Mouse (Mus musculus) embryonic stem cell, embryonic (primary cell): Measurements from ENCODE around the gene Adamts18.

Experiments used
- CTCF ChIA-PET, 4 experiments: fragments of 300-600 bp in 2 of 4; fragments of 350-600 bp in 2 of 4; sonication (Branson Sonifier 250); formaldehyde crosslinking; loops; one replicate each; lab custom pipeline; 2022; ENCODE audit warnings: inconsistent platforms in 2 of 4; lab: Charles Lee
- POLR2A ChIA-PET, 4 experiments: fragments of 300-600 bp in 2 of 4; fragments of 350-600 bp in 2 of 4; sonication (Branson Sonifier 250); formaldehyde crosslinking; loops; one replicate each; lab custom pipeline; 2022; ENCODE audit warnings: antibody characterized with exemption in 4 of 4, inconsistent platforms in 1 of 4; lab: Charles Lee

Adamts18 gene

DNA sequence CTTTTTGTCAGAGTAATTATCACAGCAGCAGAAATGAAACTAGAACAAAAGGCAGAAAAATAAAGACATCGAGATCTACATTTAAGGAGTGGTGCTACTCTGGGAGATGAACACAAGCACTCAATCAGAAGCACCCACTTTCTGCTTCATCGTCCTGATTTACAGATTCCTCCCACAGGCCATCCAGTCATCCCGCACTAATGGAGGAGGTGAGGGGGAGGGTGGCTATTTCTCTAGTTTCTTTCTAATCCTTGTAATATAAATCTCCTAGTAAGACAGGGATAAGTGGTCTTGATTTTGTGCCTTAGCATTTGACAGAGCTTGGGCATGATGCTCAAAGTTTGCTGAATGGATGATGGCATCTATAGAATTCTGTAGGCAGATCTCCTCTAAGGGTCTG, 57.5 kb downstream of the Adamts18 start:
- ChIA-PET POLR2A (no interaction called here), CTCF (no interaction called here)

DNA sequence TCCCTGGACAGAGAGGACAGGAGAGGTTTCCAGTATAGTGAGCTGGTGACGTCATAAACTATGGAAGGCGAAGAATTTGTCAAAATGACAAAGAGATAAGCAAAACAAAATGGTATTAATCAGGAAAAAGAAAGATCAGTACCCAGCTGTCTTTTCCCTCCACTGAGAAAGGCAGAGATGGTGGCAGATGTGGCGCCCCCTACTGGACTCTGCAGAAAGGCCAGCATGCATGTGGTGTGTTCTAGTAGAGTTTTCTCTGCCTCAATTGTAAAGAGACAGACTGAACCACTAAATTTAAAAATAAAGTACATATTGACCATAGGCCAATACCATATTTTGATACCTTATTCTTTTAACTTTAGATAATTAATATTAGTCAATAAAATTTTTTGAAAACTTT, 64.8 kb downstream of the Adamts18 start:
- CTCF ChIA-PET, result interaction anchor here in 1 of 4 experiments (0.7 to 1.2 kb wide), 3 partner anchors 15 to 119 kb away, joined by 3 read pairs; no protein-coding TSS in a partner anchor
- POLR2A ChIA-PET, result no interaction called here

DNA sequence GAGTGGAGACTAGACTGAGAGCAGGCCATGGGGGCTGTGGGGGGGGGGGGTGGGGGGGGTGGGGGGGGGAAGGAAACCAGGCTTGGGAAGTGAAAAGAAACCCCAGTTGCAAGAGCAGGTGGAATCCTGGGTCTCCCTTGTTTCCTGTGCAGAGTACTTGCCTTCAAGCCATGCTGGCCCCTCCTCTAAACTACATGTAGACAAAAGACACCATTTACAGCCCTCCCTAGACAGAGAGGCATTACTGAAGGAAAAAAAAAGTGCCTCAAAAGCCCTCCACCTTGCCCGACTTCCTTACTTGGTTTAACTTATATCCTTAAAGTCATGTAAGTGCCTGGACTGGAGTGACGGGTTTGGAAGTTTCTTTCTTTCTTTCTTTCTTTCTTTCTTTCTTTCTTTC, 67.0 kb downstream of the Adamts18 start:
- ChIA-PET CTCF (no interaction called here), POLR2A (no interaction called here)

DNA sequence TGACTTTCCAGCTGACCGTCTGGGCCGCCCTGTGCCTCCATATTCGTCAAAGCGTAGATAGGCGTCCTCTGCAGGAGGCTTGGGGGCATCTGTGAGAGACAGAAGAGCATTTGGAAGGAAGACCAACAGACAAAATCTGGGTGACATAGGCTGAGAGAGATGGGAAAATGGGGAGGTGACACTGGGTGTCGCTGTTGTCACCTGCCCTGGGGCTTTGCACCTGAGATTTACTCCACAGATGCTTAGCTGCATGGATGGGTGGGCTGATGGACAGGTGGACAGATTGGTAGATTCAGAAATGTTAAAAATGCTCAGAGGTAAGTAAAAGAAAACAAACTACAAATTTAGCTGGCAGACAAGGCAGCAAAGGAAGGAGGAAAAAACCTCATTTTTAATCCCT, 73.2 kb downstream of the Adamts18 start:
- ChIA-PET POLR2A (no interaction called here), CTCF (interaction anchor here in 1 of 4 experiments (0.5 kb wide), 1 partner anchor 206 kb away, joined by 4 read pairs; no protein-coding TSS in a partner anchor)

DNA sequence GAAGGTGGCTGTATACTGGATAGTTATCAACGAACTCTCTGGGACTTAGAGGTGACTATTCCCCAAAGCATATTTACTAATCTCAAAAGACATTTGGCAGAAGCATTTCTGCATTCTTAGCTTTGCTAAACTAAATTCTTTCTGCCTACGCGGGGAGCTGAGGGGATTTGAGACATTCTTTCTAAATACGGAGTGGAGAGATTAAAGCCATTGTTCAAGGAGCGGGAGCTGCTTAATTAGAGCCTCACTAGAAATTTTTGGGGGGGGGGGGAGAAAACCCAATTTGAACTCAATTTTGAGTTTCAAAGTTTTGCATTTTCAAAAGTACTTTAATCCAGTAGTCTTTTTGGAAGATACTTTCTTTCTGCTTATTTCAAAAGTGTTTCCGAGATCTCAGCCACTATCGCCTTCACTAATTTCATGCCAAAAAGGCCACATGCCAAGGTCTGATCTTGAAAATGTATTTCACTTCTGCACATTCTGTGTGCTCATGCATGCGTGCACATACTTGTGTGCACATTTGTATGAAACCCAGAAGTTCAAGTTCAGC, 79.6 kb downstream of the Adamts18 start:
- POLR2A ChIA-PET, result interaction anchor here in 1 of 4 experiments (0.6 kb wide), 1 partner anchor 576 kb away, joined by 3 read pairs; no protein-coding TSS in a partner anchor
- CTCF ChIA-PET, result no interaction called here

DNA sequence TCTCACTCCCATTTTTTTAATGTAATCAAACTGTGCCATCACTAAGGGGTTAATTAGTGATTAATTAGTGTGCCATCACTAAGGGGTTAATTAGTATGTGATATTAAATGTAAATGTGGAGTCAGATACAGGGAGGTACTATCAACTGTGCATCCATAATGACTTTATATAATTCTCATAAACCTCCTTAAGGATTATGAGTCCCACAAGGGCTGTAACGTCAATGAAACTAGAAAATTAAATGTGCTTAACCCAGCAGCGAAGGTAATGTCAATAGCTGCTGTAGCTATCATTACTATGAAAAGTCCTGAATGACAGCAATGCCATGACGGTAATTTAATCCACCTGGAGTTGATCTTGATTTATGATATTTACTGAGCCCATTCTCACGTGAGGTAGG, 83.4 kb downstream of the Adamts18 start:
- POLR2A ChIA-PET, result interaction anchor here in 1 of 4 experiments (0.7 kb wide), 1 partner anchor 97 kb away, joined by 3 read pairs; no protein-coding TSS in a partner anchor
- CTCF ChIA-PET, result interaction anchor here in 1 of 4 experiments (1.0 kb wide), 1 partner anchor 12 kb away, joined by 12 read pairs; no protein-coding TSS in a partner anchor

DNA sequence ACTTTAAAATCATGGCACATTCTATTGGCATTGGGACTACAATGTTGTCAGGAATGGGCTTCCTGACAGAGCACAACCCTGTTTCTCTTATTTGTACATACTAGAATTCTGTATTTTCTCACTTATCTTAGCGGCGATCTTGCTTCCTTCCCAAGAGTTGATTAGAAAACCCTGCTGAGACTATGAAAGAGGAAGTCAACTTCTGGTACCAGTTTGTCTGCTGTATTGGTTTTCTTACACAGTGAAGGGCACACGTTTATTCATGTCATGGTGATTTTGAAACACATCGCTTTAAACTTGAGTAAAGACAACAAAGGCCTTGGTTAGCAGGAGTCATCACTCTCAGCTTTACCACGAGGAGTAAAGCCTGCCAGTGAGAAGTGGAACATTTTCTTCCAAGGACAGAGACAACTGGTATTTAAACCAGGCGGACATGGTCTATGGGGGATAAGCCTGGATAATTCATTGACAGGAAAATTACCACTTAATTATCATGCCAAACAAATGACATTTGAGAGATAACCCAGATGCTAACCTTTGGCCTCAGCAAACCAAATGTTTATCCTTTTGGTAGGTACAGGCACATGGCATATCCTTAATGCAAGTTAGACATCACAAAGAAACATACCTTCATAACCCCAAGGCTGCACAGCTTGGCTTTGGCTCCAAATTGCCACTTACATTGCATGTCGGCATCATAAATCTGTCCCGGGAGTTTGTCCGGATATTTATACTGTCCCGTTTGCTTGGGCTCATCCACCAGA, 84.8 kb downstream of the Adamts18 start:
- CTCF ChIA-PET, result interaction anchor here in 1 of 4 experiments (0.6 kb wide), 1 partner anchor 596 kb away, joined by 5 read pairs; no protein-coding TSS in a partner anchor
- POLR2A ChIA-PET, result no interaction called here

DNA sequence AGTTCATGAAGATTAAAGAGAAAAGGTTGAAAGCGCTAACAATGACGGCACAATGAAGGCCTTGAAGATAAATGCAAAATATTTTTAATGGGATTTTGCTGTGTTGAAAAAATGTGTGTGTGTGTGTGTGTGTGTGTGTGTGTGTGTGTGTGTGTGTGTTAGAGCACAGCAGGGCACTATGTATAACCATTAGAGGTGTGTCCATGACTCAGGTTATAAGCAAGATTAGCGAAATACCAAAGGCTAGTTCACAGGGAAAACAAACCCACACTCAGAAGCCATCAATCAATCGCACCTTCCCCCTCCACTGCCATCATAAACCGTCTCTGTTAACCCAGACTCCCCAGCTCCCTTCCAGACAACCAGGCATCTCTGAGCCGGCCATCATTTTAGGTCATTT, 86.4 kb downstream of the Adamts18 start:
- POLR2A ChIA-PET, result no interaction called here
- CTCF ChIA-PET, result interaction anchor here in 1 of 4 experiments (0.6 kb wide), 1 partner anchor 12 kb away, joined by 12 read pairs; no protein-coding TSS in a partner anchor

DNA sequence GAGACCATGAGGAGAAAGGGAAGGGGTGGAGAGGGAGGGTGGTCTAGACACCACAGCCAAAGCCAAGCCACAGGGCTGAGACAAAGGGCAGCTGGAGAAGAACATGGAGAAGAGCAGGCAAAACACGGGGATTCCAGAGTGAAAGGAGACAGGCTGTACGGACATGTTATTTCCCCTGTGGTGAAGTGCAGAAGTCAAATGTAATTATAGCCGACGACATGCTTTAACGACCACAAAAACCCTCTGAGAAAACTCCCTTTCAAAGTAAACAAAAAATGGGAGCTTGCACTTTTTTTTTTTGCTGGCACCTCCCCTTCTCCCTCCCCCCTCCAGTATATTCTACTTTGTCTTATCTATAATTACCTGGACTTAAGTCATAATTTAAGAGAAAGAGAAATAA, 92.7 kb downstream of the Adamts18 start:
- ChIA-PET POLR2A (no interaction called here), CTCF (no interaction called here)

DNA sequence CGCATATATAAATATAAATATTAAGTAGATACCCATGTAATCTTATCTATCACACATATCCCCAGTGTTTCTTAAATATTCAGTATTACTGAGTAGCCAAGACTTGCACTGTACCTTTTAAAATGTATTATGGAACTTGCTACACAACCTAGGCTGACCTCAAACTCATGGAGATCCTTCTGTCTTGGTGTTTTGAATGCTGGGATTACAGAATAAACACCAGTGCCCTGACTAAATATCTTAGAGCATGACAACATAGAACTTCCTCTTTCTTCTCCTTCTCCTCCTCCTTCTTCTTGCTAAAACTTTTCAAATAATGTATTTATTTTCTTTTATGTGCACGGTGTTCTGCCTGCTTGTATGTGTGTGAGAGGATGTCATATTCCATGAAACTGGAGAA, 95.4 kb downstream of the Adamts18 start:
- ChIA-PET CTCF (no interaction called here), POLR2A (no interaction called here)

DNA sequence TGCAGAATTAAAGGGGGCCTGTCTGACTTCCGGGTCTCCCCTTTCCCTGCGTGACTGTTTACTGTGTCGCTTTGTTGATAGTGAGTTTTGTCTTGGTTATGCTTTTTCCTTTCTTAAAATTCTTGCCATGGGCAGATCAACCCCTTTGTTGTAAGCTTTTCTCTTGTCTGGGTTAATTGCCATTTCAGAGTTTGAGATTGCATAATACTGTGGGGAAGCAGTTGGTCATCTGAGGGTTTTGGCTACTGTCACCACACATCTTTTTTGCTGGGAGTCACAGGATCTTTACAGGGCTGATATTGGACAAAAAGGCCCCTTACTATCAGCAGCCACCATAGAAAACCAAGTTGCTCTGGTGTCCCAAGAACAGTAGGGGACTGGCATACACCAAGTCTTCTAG, 96.2 kb downstream of the Adamts18 start:
- ChIA-PET POLR2A (no interaction called here), CTCF (no interaction called here)

DNA sequence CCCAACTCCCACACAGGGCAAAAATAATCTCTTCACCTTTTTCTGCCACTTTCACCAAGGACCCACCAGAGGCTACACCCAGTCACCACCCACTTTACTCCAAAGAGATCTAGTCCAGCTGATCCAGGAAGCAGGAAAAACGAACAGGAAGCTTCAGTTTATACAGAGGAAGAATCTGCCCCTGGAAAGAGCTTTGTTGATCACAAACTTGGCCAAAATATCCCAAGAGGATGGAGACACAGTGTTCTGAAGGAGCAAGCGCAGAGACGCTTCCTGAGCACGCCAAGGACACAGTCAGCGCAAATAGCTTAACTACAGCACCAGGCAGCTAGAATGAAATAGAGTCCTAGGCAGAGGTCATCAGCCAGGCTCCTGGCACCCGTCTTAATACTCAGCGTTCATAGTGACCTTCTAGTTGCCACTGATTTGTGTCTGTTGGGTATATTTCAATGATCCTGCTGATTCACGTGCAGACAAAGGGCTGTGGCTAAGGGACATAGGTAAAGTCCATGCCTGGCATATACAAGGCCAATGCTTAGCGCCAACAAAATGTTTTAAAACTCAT, 113.0 kb downstream of the Adamts18 start:
- ChIA-PET POLR2A (interaction anchor here in 1 of 4 experiments (0.5 kb wide), 1 partner anchor 71 kb away, joined by 3 read pairs; no protein-coding TSS in a partner anchor), CTCF (interaction anchor here in 1 of 4 experiments (0.6 kb wide), 1 partner anchor 24 kb away, joined by 3 read pairs; no protein-coding TSS in a partner anchor)

DNA sequence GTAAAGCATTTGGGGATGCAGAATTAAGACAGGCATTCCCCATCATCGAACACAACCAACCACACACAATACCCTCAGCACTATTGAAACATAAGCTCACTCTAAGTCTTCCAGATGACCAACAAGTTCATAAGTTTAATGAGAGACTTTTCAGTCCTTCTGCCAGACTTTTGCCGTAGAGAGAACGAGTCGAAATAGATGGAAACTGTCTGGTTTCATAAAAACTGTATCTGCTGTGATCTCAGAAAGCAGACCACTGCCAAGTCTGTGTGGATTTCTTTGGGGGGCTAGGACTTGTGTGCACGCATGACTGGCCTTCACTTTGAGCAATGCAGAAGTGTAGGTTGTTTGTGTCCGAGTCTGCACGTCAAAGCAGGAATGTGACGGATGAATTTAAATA, 123.2 kb downstream of the Adamts18 start:
- ChIA-PET CTCF (no interaction called here), POLR2A (interaction anchor here in 1 of 4 experiments (0.6 kb wide), 1 partner anchor 244 kb away, joined by 4 read pairs; no protein-coding TSS in a partner anchor)

DNA sequence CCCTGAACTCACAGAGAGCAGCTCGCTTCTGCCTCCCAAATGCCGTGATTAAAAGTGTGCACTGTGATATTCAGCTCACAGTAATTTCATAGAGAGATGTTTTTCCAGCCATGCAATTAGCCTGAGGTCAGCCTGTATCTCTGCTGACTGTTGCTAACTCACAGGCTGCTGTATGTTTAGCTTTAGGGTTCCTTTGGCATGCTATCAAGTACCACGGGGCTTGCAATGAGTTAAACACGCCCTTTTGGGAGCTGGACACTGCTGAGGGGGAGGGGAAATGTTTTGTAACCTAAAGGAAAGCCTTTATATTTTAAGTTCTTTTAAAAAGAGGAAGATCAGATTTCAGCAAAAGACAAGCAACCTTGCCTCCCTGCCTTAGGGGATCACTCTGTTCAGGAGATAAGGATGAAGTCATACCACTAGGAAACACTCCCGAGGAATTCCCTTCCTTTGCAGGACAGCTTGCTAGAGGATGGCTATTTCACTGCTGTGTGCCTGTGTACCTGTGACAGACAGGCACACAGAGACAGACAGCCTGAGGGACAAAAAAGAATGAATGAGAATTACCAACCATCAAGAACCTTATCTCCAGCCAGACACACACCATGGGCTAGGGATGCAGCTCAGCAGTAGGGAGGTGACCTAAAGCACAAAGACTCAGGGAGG, 124.5 kb downstream of the Adamts18 start:
- ChIA-PET POLR2A (no interaction called here), CTCF (interaction anchor here in 1 of 4 experiments (1.0 kb wide), 1 partner anchor 59 kb away, joined by 3 read pairs; no protein-coding TSS in a partner anchor)

DNA sequence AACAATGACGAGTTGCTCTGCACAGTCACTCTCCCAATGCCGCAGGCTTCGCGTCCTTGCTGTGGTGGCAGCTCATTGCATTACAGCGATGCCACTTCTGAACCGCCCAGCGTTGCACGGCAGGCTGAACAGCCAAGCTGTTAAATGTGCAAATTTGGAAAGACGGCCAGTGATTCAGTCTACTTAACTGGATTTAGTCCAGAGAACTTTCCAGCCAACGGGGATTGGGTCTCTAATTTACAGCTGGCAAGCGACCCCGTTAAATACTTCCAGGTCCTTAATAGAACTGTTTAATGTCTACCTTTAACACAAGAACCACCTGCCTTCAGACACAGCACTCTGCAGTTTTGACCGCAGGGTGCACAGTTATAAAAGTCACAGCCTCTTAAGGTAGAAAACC, 127.1 kb downstream of the Adamts18 start:
- ChIA-PET POLR2A (no interaction called here), CTCF (no interaction called here)

DNA sequence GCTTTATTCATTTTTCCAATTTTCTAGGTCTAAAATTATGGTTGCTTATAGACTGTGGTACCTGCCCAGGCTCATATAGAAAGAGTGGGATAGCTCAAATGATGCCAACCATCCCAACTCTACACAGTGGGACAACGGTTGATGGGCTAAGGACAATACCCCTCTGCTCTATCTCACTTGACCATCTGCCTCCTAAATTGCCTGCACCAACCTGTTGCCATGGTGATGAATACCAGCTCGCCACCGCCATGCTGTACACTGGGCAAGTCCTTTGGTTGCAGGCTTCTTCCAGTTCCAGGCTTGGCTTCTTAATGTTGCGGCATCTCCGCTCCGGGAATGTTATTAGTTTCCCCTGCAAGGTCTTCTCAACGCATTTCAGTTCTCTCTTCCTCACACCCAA, 143.6 kb downstream of the Adamts18 start:
- CTCF ChIA-PET, result no interaction called here
- POLR2A ChIA-PET, result no interaction called here

DNA sequence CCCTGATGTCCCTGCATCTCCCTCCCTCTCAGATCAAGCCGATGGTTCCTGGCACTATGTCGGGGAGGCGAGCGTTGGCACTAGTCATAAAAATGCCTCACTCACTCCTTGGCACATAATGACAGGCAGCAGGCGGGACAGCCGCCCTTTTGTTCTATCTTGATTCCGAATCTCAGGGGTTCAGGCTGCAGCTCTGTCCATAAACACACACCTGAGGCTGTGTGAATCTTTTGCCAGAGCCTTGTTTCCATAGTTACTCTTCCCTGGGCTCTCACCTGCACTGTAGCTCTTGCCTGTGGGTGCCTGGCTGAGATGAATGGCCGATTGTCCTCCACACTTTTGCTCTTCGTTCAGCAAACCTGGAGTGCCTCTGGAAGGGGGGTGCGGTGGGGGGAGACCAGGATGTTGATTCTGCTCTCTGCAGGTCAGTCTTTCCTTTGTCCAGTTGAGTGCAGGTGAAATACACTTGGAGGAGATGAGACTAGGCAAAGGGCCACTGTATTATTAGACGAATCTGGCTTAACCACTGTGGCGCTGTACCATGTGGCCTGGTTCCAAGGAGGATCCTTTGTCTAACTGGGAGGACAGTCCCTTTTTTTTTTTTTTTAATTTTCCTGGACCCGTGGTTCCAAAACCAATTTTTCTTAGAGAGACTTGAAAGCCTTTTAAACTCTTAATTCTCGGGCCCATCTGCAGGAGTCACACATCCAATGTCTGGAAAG, 156.8 kb downstream of the Adamts18 start:
- CTCF ChIA-PET, result interaction anchor here in 1 of 4 experiments (0.6 kb wide), 1 partner anchor 1193 kb away, joined by 3 read pairs; no protein-coding TSS in a partner anchor

DNA sequence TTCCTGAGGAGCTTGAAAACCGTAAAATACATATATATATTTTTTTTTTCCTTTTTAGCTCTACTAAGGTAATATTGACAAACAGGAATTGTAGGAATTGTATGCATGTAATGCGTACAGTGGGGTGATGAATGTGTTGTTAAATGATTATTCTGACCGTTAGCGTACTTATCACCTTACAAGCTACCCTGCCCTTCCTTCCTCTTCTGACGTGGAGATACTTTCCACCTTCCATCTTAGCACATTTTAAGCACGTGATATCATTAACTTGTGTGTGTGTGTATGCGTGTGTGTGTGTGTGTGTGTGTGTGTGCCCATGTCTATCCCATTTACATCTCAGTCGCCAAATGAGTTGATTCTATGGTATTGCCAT, 160.0 kb downstream of the Adamts18 start:
- POLR2A ChIA-PET, result no interaction called here
- CTCF ChIA-PET, result no interaction called here

More for the DNA sequence above, 156.8 kb downstream of the Adamts18 start:
- POLR2A ChIA-PET, result interaction anchor here in 1 of 4 experiments (0.6 kb wide), 1 partner anchor 342 kb away, joined by 3 read pairs; no protein-coding TSS in a partner anchor
